Mouse (Mus musculus): Measurements from ENCODE around the gene Sec24c.
"Not testable (repeated sequence)": the region's sequence is repeated elsewhere in the genome, so short reads cannot be mapped to it uniquely, and the experiment has no call there.

DNA sequence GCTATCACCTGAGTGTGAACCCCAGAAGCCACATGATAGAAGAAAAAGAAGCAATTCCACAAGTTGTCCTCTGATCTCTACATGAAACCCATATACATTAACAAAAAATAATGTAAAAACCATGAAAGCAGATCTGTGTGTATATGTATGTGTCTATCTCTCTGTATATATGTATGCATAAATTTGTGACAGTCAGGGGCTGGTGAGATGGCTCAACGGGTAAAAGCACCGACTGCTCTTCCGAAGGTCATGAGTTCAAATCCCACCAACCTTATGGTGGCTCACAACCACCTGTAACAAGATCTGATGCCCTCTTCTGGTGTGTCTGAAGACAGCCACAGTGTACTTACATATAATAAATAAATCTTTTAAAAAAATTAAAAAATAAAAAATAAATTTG is 37.1 kb upstream of the Sec24c start:
- not testable (repeated sequence) for TF ChIP-seq CTCF, EP300 (IDR thresholded peaks at IDR 0.05; ENCODE audit: low read depth)
